Mouse (Mus musculus) thymus, postnatal 4 days (tissue): ENCODE results near the gene Gm20388.

Source experiments
- DNase-seq: peaks from one replicate; pipeline ENCODE4 v3.0.0; 2021

The Gm20388 gene

GRCm38 (mm10) chr8:122088631-122089030 lies 2178.0 kb downstream of the Gm20388 start:
- DNase-seq: no peak

- no peak for DNase-seq
These were observed 2178.6 kb downstream of the Gm20388 start for GRCm38 (mm10) chr8:122089186-122089700.

GRCm38 (mm10) chr8:122092476-122092875 lies 2181.8 kb downstream of the Gm20388 start:
- no peak for DNase-seq

- no peak for DNase-seq
These were observed 2188.1 kb downstream of the Gm20388 start for GRCm38 (mm10) chr8:122098766-122099165.

- DNase-seq: no peak
These were observed 2189.1 kb downstream of the Gm20388 start for GRCm38 (mm10) chr8:122099711-122100220.

- DNase-seq: no peak
These were observed 2191.2 kb downstream of the Gm20388 start for GRCm38 (mm10) chr8:122101816-122102215.

- DNase-seq: no peak
These were observed 2191.6 kb downstream of the Gm20388 start for GRCm38 (mm10) chr8:122102286-122102685.

- DNase-seq: no peak
These were observed 2192.6 kb downstream of the Gm20388 start for GRCm38 (mm10) chr8:122103241-122103640.

- DNase-seq: no peak
These were observed 2194.0 kb downstream of the Gm20388 start for GRCm38 (mm10) chr8:122104658-122105057.

- DNase-seq: no peak
These were observed 2195.6 kb downstream of the Gm20388 start for GRCm38 (mm10) chr8:122106270-122106669.

- DNase-seq: peak; percentile 40
These were observed 2199.7 kb downstream of the Gm20388 start for GRCm38 (mm10) chr8:122110240-122110866.

- no peak for DNase-seq
These were observed 2200.2 kb downstream of the Gm20388 start for GRCm38 (mm10) chr8:122110867-122111253.

GRCm38 (mm10) chr8:122111745-122112144 lies 2201.1 kb downstream of the Gm20388 start:
- no peak for DNase-seq

GRCm38 (mm10) chr8:122112264-122112965 lies 2201.8 kb downstream of the Gm20388 start:
- no peak for DNase-seq

- DNase-seq: no peak
These were observed 2204.2 kb downstream of the Gm20388 start for GRCm38 (mm10) chr8:122114890-122115289.

- DNase-seq: no peak
These were observed 2206.2 kb downstream of the Gm20388 start for GRCm38 (mm10) chr8:122116716-122117357.

- DNase-seq: no peak
These were observed 2207.5 kb downstream of the Gm20388 start for GRCm38 (mm10) chr8:122118097-122118496.

- no peak for DNase-seq
These were observed 2207.9 kb downstream of the Gm20388 start for GRCm38 (mm10) chr8:122118536-122118935.

- DNase-seq: no peak
These were observed 2213.7 kb downstream of the Gm20388 start for GRCm38 (mm10) chr8:122124326-122124725.

- no peak for DNase-seq
These were observed 2216.0 kb downstream of the Gm20388 start for GRCm38 (mm10) chr8:122126659-122127058.

- DNase-seq: no peak
These were observed 2223.5 kb downstream of the Gm20388 start for GRCm38 (mm10) chr8:122134121-122134529.

- peak; percentile 58 for DNase-seq
These were observed 2224.9 kb downstream of the Gm20388 start for GRCm38 (mm10) chr8:122135494-122135893.

- peak; percentile 68 for DNase-seq
These were observed 2229.1 kb downstream of the Gm20388 start for GRCm38 (mm10) chr8:122139784-122140183.

- DNase-seq: no peak
These were observed 2229.8 kb downstream of the Gm20388 start for GRCm38 (mm10) chr8:122140411-122140810.
